Mouse (Mus musculus) kidney, adult 18-20 months (tissue): ENCODE data around the gene Sult2a1.
"Not testable (repeated sequence)": the region's sequence is repeated elsewhere in the genome, so short reads cannot be mapped to it uniquely, and the experiment has no call there.

Source experiments
- DNase-seq: peaks from one replicate; pipeline ENCODE4 v3.0.0; 2021

The Sult2a1 gene

GRCm38 (mm10) chr7:13837309-13837708 is at the start of gene Sult2a1:
TSS of gene Sult2a1 (minus strand) at chr7:13837409.
- not testable (repeated sequence) for DNase-seq

- no peak for DNase-seq
Observed at GRCm38 (mm10) chr7:13813913-13814312, 23.3 kb downstream of the Sult2a1 start.
